Mouse (Mus musculus) erythroblast, embryonic 14.5 days (primary cell): ENCODE results near the gene Fbxl17.

ENCODE experiments used
- GATA1 ChIP-seq: IDR thresholded peaks from 2 replicates; pipeline ENCODE4 v1.6.1; 2012; ENCODE audit warnings: low read length, inconsistent platforms, mixed read lengths
- TAL1 ChIP-seq: IDR thresholded peaks from 3 replicates; pipeline ENCODE4 v1.6.1; 2012; ENCODE audit warnings: low read length, inconsistent platforms, mixed read lengths

GRCm38 (mm10) chr17:63183431-63183830, 316.4 kb downstream of the Fbxl17 start:
- no peak for TF ChIP-seq TAL1
- no peak for TF ChIP-seq GATA1
